12 mouse cellular contexts compared by ENCODE assay signal in the genomic region with DNA sequence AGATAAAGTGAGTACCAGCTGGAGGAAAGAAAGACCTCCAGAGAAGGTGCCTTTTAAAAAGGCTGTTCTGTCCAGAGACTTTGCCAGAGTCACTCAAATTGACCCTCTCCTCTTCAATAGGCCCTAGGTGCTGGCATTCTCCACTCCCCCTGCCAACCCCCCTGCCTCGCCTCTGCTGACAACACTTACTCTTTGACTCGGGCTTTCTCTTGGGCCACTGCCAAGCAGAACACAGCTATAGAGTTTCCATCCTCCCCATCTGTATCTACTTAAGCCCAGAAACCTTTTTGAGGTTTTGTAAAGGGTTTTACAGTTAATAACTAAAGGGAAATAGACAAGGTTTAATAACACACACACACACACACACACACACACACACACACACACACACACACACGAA.
DNase-seq lines count a peak whose midpoint lies in the region; TF ChIP-seq lines count a peak whose summit lies in the region.
"Had no signal": no experiment of that assay in that cellular context is flagged by ENCODE, and none has a peak within 500 bp of the region (broad histone marks: within the 10 kb centered on the region; RNA-seq: fewer than 3 reads in every experiment).

No protein-coding gene starts in this region.

- intact Hi-C loops in gastrocnemius, adult 2 months (cut with DNase I), result no loop called here

- TF ChIP-seq CTCF in gastrocnemius, adult 2 months (IDR thresholded peaks at IDR 0.05), result no peak

- no peak overlapping the region for H3K4me3 ChIP-seq in gastrocnemius, adult 2 months
- H3K4me3 ChIP-seq: myocyte had no signal

- peak; percentile 31 for DNase-seq in gastrocnemius, adult 2 months
- no peak for DNase-seq in gastrocnemius, postnatal 25 days
- peak; percentile 18 to 35 for DNase-seq in kidney, postnatal 25 days
- DNase-seq in kidney, adult 9 months, result no peak
- peak; percentile 7 for DNase-seq in right cerebral cortex, postnatal 4 days
- DNase-seq in right cerebral cortex, adult 18-20 months, result no peak
- no peak for DNase-seq in layer of hippocampus, adult 9-11 months
- no peak for DNase-seq in frontal cortex, postnatal 14 days (ENCODE audit: low spot score in 2 of 2)
- DNase-seq: adrenal gland, postnatal 25 days; cerebellum, adult 8-10 months; right cerebral cortex, postnatal 14 days had no signal

- H3K27ac ChIP-seq in gastrocnemius, adult 2 months, result no peak overlapping the region

Comparison
In these comparisons a context has a peak if more than half of its experiments do, and no peak if none do; other contexts are left out.
1. DNase-seq: peak in gastrocnemius, adult 2 months (single experiment), kidney, postnatal 25 days (2 of 2) and right cerebral cortex, postnatal 4 days (single experiment); none in gastrocnemius, postnatal 25 days (single experiment), kidney, adult 9 months (single experiment), right cerebral cortex, adult 18-20 months (single experiment), layer of hippocampus, adult 9-11 months (single experiment) and frontal cortex, postnatal 14 days (0 of 2).